Mouse (Mus musculus) hindbrain, postnatal 0 days (tissue): ENCODE data around the gene Dab2. TPM values are rescaled to one million over a fixed set of nuclear protein-coding genes. Genes with fewer than 3 reads are reported as not detected.

Experiments used
- ATAC-seq: fragments of 200-750 bp; cut with Nextera tagmentation; 2 replicates; pipeline ENCODE4 v1.8.0; 2017; ENCODE audit warnings: mild to moderate bottlenecking, moderate TSS enrichment, moderate library complexity
- DNase-seq: peaks from one replicate; pipeline ENCODE4 v3.0.0-alpha.2; 2015; ENCODE audit warnings: low spot score
- H3K27ac ChIP-seq: fragments of 300-500 bp; sonication (generic); 2 replicates; pipeline ENCODE4 v1.5.1; 2014; ENCODE audit warnings: mild to moderate bottlenecking
- H3K27me3 ChIP-seq: fragments of 300-500 bp; sonication (generic); 2 replicates; pipeline ENCODE4 v1.6.1; 2014; ENCODE audit warnings: low read length, mixed read lengths; ENCODE audit not compliant: insufficient read depth
- H3K36me3 ChIP-seq: fragments of 300-500 bp; sonication (generic); 2 replicates; pipeline ENCODE4 v1.6.1; 2014; ENCODE audit warnings: low read length, mixed read lengths; ENCODE audit not compliant: insufficient read depth
- H3K4me1 ChIP-seq: fragments of 300-500 bp; sonication (generic); 2 replicates; pipeline ENCODE4 v1.6.1; 2014; ENCODE audit warnings: antibody characterized with exemption, low read length, mixed read lengths; ENCODE audit not compliant: insufficient read depth
- H3K4me2 ChIP-seq: fragments of 300-500 bp; sonication (generic); 2 replicates; pipeline ENCODE4 v1.6.1; 2014; ENCODE audit warnings: low read depth, mild to moderate bottlenecking, low read length, moderate library complexity, mixed read lengths
- H3K4me3 ChIP-seq: fragments of 300-500 bp; sonication (generic); 2 replicates; pipeline ENCODE4 v1.5.1; 2014; ENCODE audit warnings: low read length
- H3K9ac ChIP-seq: fragments of 300-500 bp; sonication (generic); replicated peaks from 2 replicates; pipeline ENCODE4 v1.6.1; 2014; ENCODE audit warnings: mild to moderate bottlenecking, low read length, moderate library complexity, mixed read lengths
- H3K9me3 ChIP-seq: fragments of 300-500 bp; sonication (generic); 2 replicates; pipeline ENCODE4 v1.6.1; 2016; ENCODE audit warnings: low read length, mixed read lengths
- CTCF ChIP-seq: IDR thresholded peaks from 2 replicates; pipeline ENCODE4 v1.5.1; 2016; ENCODE audit warnings: antibody characterized with exemption, control low read depth, low read depth
- WGBS: fragments of 180-500 bp; shearing (Covaris S2); extraction: QIAGEN DNeasy Blood & Tissue Kit; methylation state at CpG from one replicate; pipeline ENCODE4 v1.1.7; 2014; 5-methylcytosine and 5-hydroxymethylcytosine counted together
- polyA plus RNA-seq: library from polyadenylated mRNA; unstranded; fragments of >200 nt; fragmentation: Nextera tagmentation; extraction: Ambion mirVana; gene quantifications from 2 replicates; pipeline ENCODE4 v1.2.1, GENCODE M21; 2015
- total RNA-seq: library from RNA; depleted of rRNA; stranded (reverse); fragments of >200 nt; gene quantifications from 2 replicates; pipeline ENCODE4 v1.2.3, GENCODE M21; 2014

Gene Dab2
- total and polyA plus RNA-seq, 2 experiments from 2014 or later, result 17.3 to 18.2 TPM

- Histone ChIP-seq H3K4me1 (no peaks in the 10 kb centered on the region), H3K4me3 (no peak overlapping the region), H3K27ac (no peak overlapping the region), H3K4me2 (no peak overlapping the region), H3K27me3 (no peaks in the 10 kb centered on the region), H3K36me3 (no peaks in the 10 kb centered on the region), H3K9ac (no peak overlapping the region), H3K9me3 (no peaks in the 10 kb centered on the region)
- no peak for TF ChIP-seq CTCF
- 79% methylated on average over 3 of the region's 3 CpGs for WGBS
- DNase-seq (no peak), ATAC-seq (no peak)
Observed at GRCm38 (mm10) chr15:6267147-6267758, 32.3 kb upstream of the Dab2 start.

GRCm38 (mm10) chr15:6278606-6279468, 20.8 kb upstream of the Dab2 start:
- no peaks in the 10 kb centered on the region for H3K4me1 ChIP-seq
- ATAC-seq (no peak), DNase-seq (peak; percentile 15)
- no peak for TF ChIP-seq CTCF
- WGBS, result 68% methylated on average over 11 of the region's 11 CpGs
- H3K27ac ChIP-seq, result no peak overlapping the region
- H3K4me3 ChIP-seq, result no peak overlapping the region
- H3K36me3 ChIP-seq, result no peaks in the 10 kb centered on the region
- H3K27me3 ChIP-seq, result no peaks in the 10 kb centered on the region
- no peak overlapping the region for H3K9ac ChIP-seq
- no peak overlapping the region for H3K4me2 ChIP-seq
- H3K9me3 ChIP-seq, result no peaks in the 10 kb centered on the region

GRCm38 (mm10) chr15:6280021-6280451, 19.6 kb upstream of the Dab2 start:
- peak; percentile 39 for DNase-seq
- no peaks in the 10 kb centered on the region for H3K36me3 ChIP-seq
- H3K9me3 ChIP-seq, result no peaks in the 10 kb centered on the region
- H3K9ac ChIP-seq, result no peak overlapping the region
- H3K4me1 ChIP-seq, result no peaks in the 10 kb centered on the region
- WGBS, result 38% methylated on average over 4 of the region's 4 CpGs
- no peak for TF ChIP-seq CTCF
- no peaks in the 10 kb centered on the region for H3K27me3 ChIP-seq
- no peak overlapping the region for H3K4me3 ChIP-seq
- ATAC-seq, result peak; percentile 24; the same call in 1 of the 2 replicates
- H3K4me2 ChIP-seq, result no peak overlapping the region
- H3K27ac ChIP-seq, result no peak overlapping the region

- Histone ChIP-seq H3K27ac (no peak overlapping the region), H3K4me2 (no peak overlapping the region), H3K9me3 (no peaks in the 10 kb centered on the region), H3K27me3 (no peaks in the 10 kb centered on the region), H3K4me3 (no peak overlapping the region), H3K36me3 (no peaks in the 10 kb centered on the region), H3K4me1 (no peaks in the 10 kb centered on the region), H3K9ac (no peak overlapping the region)
- no peak for TF ChIP-seq CTCF
- ATAC-seq (no peak), DNase-seq (no peak)
- WGBS, result 76% methylated on average over 9 of the region's 9 CpGs
Observed at GRCm38 (mm10) chr15:6283249-6283648, 16.3 kb upstream of the Dab2 start.

- H3K4me2 ChIP-seq, result no peak overlapping the region
- 58% methylated on average over 2 of the region's 2 CpGs for WGBS
- H3K4me1 ChIP-seq, result no peaks in the 10 kb centered on the region
- no peak overlapping the region for H3K9ac ChIP-seq
- H3K9me3 ChIP-seq, result no peaks in the 10 kb centered on the region
- no peaks in the 10 kb centered on the region for H3K36me3 ChIP-seq
- H3K27ac ChIP-seq, result no peak overlapping the region
- ATAC-seq (no peak), DNase-seq (no peak)
- no peak overlapping the region for H3K4me3 ChIP-seq
- TF ChIP-seq CTCF, result no peak
- H3K27me3 ChIP-seq, result no peaks in the 10 kb centered on the region
Observed at GRCm38 (mm10) chr15:6296071-6296470, 3.5 kb upstream of the Dab2 start.

- Histone ChIP-seq H3K4me1 (no peaks in the 10 kb centered on the region), H3K27me3 (no peaks in the 10 kb centered on the region), H3K4me2 (no peak overlapping the region), H3K9me3 (no peaks in the 10 kb centered on the region), H3K36me3 (no peaks in the 10 kb centered on the region), H3K9ac (no peak overlapping the region), H3K27ac (no peak overlapping the region), H3K4me3 (no peak overlapping the region)
- no peak for TF ChIP-seq CTCF
- DNase-seq, result no peak
- 85% methylated on average over 3 of the region's 3 CpGs for WGBS
- ATAC-seq, result no peak
Observed at GRCm38 (mm10) chr15:6298726-6299125, 862 bp upstream of the Dab2 start.

GRCm38 (mm10) chr15:6302219-6302618, 2.6 kb downstream of the Dab2 start:
- Histone ChIP-seq H3K4me3 (no peak overlapping the region), H3K4me1 (no peaks in the 10 kb centered on the region), H3K9ac (no peak overlapping the region), H3K36me3 (no peaks in the 10 kb centered on the region), H3K27ac (no peak overlapping the region), H3K27me3 (no peaks in the 10 kb centered on the region), H3K9me3 (no peaks in the 10 kb centered on the region), H3K4me2 (no peak overlapping the region)
- DNase-seq (no peak), ATAC-seq (no peak)
- 79% methylated on average over 4 of the region's 4 CpGs for WGBS
- no peak for TF ChIP-seq CTCF
